Mouse (Mus musculus) midbrain, embryonic 16.5 days (tissue): ENCODE results near the gene Elp5. TPM values are rescaled to one million over a fixed set of nuclear protein-coding genes. Genes with fewer than 3 reads are reported as not detected.
A peak's percentile ranks its signal among the peaks of the same experiment; 100 is the strongest.

Experiments
- ATAC-seq: fragments of 200-750 bp; cut with Nextera tagmentation; 2 replicates; pipeline ENCODE4 v1.8.0; 2017; ENCODE audit warnings: moderate TSS enrichment
- H3K27ac ChIP-seq: fragments of 300-500 bp; sonication (generic); 2 replicates; pipeline ENCODE4 v1.5.1; 2014; ENCODE audit warnings: mild to moderate bottlenecking, low read length, mixed read lengths
- H3K27me3 ChIP-seq: fragments of 300-500 bp; sonication (generic); 2 replicates; pipeline ENCODE4 v1.6.1; 2014; ENCODE audit warnings: low read depth, low read length, mixed read lengths; ENCODE audit not compliant: control insufficient read depth, insufficient read depth
- H3K36me3 ChIP-seq: fragments of 300-500 bp; sonication (generic); 2 replicates; pipeline ENCODE4 v1.6.1; 2014; ENCODE audit warnings: mild to moderate bottlenecking, low read length, moderate library complexity, mixed read lengths; ENCODE audit not compliant: control insufficient read depth, insufficient read depth
- H3K4me1 ChIP-seq: fragments of 300-500 bp; sonication (generic); 2 replicates; pipeline ENCODE4 v1.6.1; 2014; ENCODE audit warnings: mild to moderate bottlenecking, low read length, mixed read lengths; ENCODE audit not compliant: control insufficient read depth, insufficient read depth
- H3K4me2 ChIP-seq: fragments of 300-500 bp; sonication (generic); 2 replicates; pipeline ENCODE4 v1.6.1; 2014; ENCODE audit warnings: mild to moderate bottlenecking, low read length, mixed read lengths
- H3K4me3 ChIP-seq: fragments of 300-500 bp; sonication (generic); 2 replicates; pipeline ENCODE4 v1.5.1; 2014; ENCODE audit warnings: low read depth, mild to moderate bottlenecking, low read length, moderate library complexity, mixed read lengths
- H3K9ac ChIP-seq: fragments of 300-500 bp; sonication (generic); 2 replicates; pipeline ENCODE4 v1.6.1; 2014; ENCODE audit warnings: low read depth, low read length, mixed read lengths
- H3K9me3 ChIP-seq: fragments of 300-500 bp; sonication (generic); replicated peaks from 2 replicates; pipeline ENCODE4 v1.6.1; 2014; ENCODE audit warnings: mild to moderate bottlenecking, low read length, mixed read lengths; ENCODE audit not compliant: control insufficient read depth, poor library complexity, severe bottlenecking
- WGBS: fragments of 180-500 bp; shearing (Covaris S2); extraction: QIAGEN DNeasy Blood & Tissue Kit; methylation state at CpG from one replicate; pipeline ENCODE4 v1.1.7; 2014; 5-methylcytosine and 5-hydroxymethylcytosine counted together
- polyA plus RNA-seq: library from polyadenylated mRNA; unstranded; fragments of >200 nt; fragmentation: Nextera tagmentation; extraction: Ambion mirVana; gene quantifications from 2 replicates; pipeline ENCODE4 v1.2.1, GENCODE M21; 2015

The Elp5 gene
- polyA plus RNA-seq, result 162 and 173 TPM in 2 replicates

DNA sequence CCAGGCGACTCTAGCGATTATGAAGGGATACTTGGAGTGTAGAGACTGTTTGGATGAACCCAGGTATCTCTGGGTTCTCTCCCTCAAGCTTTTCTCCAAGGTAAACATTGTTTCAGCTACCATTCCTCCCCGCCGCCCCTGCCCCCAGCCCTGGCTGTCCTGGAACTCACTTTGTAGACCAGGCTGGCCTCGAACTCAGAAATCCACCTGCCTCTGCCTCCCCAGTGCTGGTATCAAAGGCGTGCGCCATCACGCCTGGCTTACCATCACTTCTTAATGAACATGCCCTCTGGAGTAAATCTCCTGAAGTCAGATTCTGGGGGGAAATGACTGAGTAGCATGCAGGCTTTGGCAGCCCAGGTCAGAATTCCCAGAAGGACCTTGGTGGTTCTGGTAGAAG, at the start of gene Elp5:
Gene Elp5 (minus strand): TSS at position 293 of the 400 bp plus-strand sequence.
- H3K4me2 ChIP-seq, result peak within 1 kb of the TSS; percentile 66
- no peaks in the 10 kb centered on the region for H3K27me3 ChIP-seq
- ATAC-seq, result no peak
- H3K36me3 ChIP-seq, result peaks cover 19% of the 10 kb centered on the region
- H3K9me3 ChIP-seq, result no peaks in the 10 kb centered on the region
- peak within 1 kb of the TSS; percentile 98 for H3K27ac ChIP-seq
- 65% methylated on average over 8 of the region's 8 CpGs for WGBS
- peak within 1 kb of the TSS; percentile 98 for H3K4me3 ChIP-seq
- H3K4me1 ChIP-seq, result peaks cover 26% of the 10 kb centered on the region
- H3K9ac ChIP-seq, result peak within 1 kb of the TSS; percentile 99

DNA sequence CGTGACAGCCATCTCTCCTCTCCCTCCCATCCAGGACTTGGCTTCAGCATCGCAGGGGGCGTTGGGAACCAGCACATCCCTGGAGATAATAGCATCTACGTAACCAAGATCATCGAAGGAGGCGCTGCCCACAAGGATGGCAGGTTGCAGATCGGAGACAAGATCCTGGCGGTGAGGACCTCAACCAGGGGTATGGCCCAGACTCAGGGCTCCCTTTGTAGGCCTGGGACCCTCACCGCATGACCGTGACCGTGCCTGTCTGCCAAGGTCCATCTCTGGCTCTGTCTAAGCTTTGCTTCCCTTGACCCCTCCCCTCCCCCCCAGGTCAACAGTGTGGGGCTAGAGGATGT, 49.0 kb upstream of the Elp5 start:
- Histone ChIP-seq H3K4me2 (no peak overlapping the region), H3K27ac (no peak overlapping the region), H3K4me3 (no peak overlapping the region), H3K4me1 (peaks cover 36% of the 10 kb centered on the region), H3K9me3 (no peaks in the 10 kb centered on the region), H3K27me3 (no peaks in the 10 kb centered on the region), H3K9ac (no peak overlapping the region), H3K36me3 (peaks cover 17% of the 10 kb centered on the region)
- ATAC-seq, result no peak
- 97% methylated on average over 11 of the region's 11 CpGs for WGBS

DNA sequence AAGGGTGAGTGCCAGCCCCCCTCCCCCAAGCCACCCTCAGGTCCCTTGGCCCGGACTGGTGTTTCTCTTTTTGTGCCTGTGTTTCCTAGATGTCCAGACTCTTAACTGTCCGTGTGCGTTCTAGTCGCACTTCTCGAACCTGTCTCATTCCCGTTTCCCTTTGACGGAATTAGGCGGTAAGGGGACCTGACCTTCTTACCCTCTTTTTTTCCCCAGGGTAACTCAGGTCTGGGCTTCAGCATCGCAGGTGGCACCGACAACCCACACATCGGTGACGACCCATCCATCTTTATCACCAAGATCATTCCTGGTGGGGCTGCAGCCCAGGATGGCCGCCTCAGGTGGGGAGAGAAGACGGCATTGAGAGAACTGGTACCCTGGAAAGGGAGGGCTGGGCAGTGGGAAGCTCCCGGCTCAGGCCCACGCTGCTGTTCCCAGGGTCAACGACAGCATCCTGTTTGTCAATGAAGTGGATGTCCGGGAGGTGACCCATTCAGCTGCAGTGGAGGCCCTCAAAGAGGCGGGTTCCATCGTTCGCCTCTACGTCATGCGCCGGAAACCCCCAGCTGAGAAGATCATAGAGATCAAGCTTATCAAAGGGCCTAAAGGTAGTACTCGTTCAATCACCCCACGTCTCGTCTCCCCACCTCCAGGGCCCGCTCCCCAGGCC, 48.5 kb upstream of the Elp5 start:
- peak overlapping the region; percentile 68 for H3K4me2 ChIP-seq
- H3K27ac ChIP-seq, result peak overlapping the region; percentile 95
- no peaks in the 10 kb centered on the region for H3K9me3 ChIP-seq
- peak overlapping the region; percentile 59; the same call in 1 of the 2 replicates for H3K9ac ChIP-seq
- no peaks in the 10 kb centered on the region for H3K27me3 ChIP-seq
- peak overlapping the region; percentile 36; the same call in 1 of the 2 replicates for H3K4me3 ChIP-seq
- 85% methylated on average over 28 of the region's 28 CpGs for WGBS
- H3K4me1 ChIP-seq, result peaks cover 41% of the 10 kb centered on the region
- no peak for ATAC-seq
- peaks cover 17% of the 10 kb centered on the region for H3K36me3 ChIP-seq

DNA sequence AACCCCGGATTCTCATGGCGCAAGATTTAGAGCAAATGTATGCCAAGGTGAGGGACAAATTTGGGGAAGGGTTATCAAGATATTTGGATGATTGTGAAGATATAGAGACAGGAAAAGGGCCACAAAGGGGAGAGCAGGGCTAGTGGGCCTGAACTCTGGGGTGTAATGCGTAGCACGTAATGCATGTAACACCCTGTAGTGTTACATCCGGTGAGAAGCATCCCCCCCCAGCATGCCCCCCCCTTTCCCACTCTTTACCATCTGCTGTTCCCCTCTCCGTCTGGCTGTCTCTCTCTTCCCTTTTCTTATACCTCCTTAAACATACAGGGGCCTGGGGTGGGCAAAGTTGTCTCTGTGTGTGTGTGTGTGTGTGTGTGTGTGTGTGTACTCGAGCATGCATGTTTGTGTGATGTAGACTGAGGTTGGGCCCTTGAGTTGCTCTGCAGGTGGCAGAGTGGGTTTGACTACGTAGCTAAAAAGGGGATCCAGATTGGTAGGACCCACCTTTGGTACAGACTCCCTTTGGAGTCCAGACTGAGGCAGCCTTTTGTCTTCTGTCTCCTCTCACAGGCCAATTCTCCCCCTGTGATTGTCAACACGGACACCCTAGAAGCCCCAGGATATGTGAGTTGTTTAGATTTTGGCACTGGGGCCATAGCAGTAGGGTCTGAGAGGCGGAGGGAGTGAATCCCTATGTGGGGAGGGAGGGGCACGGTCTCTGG, 47.7 kb upstream of the Elp5 start:
- Histone ChIP-seq H3K27me3 (no peaks in the 10 kb centered on the region), H3K36me3 (peaks cover 17% of the 10 kb centered on the region), H3K4me3 (peak overlapping the region; percentile 36), H3K9ac (peak overlapping the region; percentile 59), H3K4me1 (peaks cover 49% of the 10 kb centered on the region), H3K27ac (peak overlapping the region; percentile 95), H3K4me2 (peak overlapping the region; percentile 68), H3K9me3 (no peaks in the 10 kb centered on the region)
- peak; percentile 47 for ATAC-seq
- 13% methylated on average over 11 of the region's 11 CpGs for WGBS

DNA sequence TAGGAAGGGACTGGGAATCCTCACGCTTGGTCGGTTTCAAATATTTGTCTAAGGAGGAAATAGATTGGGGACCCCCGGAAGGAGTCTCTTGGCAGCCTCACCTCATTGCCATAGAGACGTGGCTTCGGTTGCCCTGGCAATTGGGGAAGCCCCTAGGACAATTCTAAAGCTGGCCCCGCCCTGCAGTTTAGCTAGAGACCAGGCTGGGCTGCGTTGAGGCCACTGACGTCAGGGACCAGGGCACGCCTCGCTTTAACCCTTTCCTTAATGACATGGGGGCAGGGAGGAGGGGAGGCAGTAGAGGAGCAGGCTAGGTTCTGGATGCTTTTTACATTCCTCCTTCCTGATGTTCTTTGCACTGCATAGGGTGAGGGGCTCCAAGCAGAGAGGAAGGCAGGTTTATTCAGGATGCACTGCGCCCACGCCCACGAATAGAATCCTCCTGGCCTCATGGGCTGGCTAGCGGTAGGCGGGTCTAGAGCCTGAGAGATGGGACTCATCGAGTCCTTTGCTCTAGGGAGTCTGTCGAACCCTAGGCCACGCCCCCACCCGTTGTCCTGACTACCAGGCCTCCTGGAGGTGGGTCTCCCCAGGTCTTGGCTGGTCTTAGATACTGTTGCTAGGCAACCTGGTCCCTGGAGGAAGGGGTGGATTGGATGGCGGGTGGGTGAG, 46.9 kb upstream of the Elp5 start:
- Histone ChIP-seq H3K4me3 (peak overlapping the region; percentile 36), H3K4me2 (peak overlapping the region; percentile 68), H3K36me3 (peaks cover 17% of the 10 kb centered on the region), H3K9me3 (no peaks in the 10 kb centered on the region), H3K27ac (peak overlapping the region; percentile 95), H3K9ac (peak overlapping the region; percentile 59), H3K4me1 (peaks cover 56% of the 10 kb centered on the region), H3K27me3 (no peaks in the 10 kb centered on the region)
- 1% methylated on average over 20 of the region's 20 CpGs for WGBS
- ATAC-seq, result peak; percentile 94

DNA sequence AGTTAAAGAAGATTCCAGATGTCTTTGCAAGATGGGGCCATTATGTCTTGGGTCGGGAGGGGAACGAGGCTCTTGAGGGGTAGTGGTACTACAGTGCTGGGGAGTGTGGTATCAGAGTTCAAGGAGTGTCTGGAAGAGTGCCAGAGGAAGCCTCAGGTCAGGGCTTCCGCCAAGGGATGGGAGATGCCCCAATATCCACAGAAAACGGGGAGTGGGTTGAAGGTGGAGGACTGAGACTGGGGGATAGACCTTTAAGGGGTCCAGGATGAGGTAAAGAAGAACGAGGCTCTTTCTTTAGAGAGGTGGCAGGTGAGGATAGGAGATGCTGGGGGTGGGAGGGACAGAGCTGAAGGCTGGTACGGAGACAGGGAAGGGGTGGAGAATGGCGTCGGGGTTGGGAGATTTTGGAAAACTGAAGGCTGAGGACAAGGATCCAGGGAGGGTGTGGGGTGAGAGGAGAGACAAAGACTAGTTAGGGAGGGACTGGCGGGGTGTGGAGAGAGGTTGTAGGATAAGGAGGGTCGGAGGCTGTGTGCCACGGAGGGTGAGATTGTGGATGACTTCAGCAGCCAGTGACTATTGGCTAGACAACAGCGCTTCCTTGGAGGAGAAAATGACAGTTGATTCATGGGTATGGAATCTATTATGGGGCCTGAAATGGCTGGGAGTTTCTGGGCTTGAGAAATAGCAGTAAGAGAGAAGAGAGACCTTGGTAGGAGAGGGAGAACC, 46.2 kb upstream of the Elp5 start:
- H3K36me3 ChIP-seq, result peaks cover 17% of the 10 kb centered on the region
- 21% methylated on average over 12 of the region's 12 CpGs for WGBS
- H3K27me3 ChIP-seq, result no peaks in the 10 kb centered on the region
- peak overlapping the region; percentile 95 for H3K27ac ChIP-seq
- no peaks in the 10 kb centered on the region for H3K9me3 ChIP-seq
- H3K9ac ChIP-seq, result peak overlapping the region; percentile 59
- ATAC-seq, result peak; percentile 12; the same call in 1 of the 2 replicates
- H3K4me3 ChIP-seq, result peak overlapping the region; percentile 36
- peaks cover 63% of the 10 kb centered on the region for H3K4me1 ChIP-seq
- peak overlapping the region; percentile 68 for H3K4me2 ChIP-seq

DNA sequence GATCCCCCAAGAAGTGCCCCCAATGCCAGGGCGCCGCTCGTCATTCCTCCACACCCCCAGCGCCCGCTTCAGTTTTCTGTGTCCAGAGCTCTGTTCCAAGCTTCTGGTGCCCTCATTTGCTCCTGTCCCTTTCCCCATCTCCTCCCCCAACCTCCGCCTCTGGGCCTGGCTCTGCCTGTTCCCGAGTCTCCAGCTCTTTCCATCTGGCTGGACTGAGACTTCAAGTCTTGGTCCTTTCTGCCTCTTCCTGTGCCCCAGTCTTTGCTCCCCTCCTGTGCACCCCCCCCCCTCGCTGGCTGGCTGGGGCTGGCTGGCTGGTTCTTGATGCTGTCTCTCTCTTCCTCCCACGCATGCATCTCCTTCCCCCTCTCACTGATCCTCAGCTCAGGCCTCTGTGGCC, 45.1 kb upstream of the Elp5 start:
- peaks cover 75% of the 10 kb centered on the region for H3K4me1 ChIP-seq
- no peak for ATAC-seq
- 26% methylated on average over 9 of the region's 9 CpGs for WGBS
- no peaks in the 10 kb centered on the region for H3K27me3 ChIP-seq
- H3K4me2 ChIP-seq, result peak overlapping the region; percentile 68
- peak overlapping the region; percentile 95 for H3K27ac ChIP-seq
- H3K9me3 ChIP-seq, result no peaks in the 10 kb centered on the region
- H3K9ac ChIP-seq, result peak overlapping the region; percentile 59
- peak overlapping the region; percentile 18 for H3K4me3 ChIP-seq
- peaks cover 17% of the 10 kb centered on the region for H3K36me3 ChIP-seq

DNA sequence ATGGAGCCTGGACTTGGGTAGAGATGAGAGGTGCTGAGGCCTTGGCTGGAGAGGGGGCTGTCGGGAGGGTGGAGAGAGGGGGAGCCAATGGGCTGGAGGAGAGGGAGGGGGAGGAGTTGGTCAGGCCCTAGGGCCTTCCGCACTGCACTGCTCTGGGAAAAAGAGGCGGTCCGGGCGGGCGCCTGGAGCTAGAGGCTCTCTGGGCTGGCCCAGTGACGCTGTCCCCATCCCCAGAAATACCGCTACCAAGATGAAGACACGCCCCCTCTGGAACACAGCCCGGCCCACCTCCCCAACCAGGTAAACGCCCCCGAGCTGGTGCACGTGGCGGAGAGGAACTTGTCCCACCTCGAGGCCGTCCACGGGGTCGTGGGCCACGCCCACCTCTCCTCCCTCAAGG, 44.4 kb upstream of the Elp5 start:
- peaks cover 79% of the 10 kb centered on the region for H3K4me1 ChIP-seq
- H3K4me2 ChIP-seq, result peak overlapping the region; percentile 68
- 2% methylated on average over 19 of the region's 19 CpGs for WGBS
- no peaks in the 10 kb centered on the region for H3K27me3 ChIP-seq
- peak overlapping the region; percentile 18 for H3K4me3 ChIP-seq
- ATAC-seq, result no peak
- no peaks in the 10 kb centered on the region for H3K9me3 ChIP-seq
- peaks cover 10% of the 10 kb centered on the region for H3K36me3 ChIP-seq
- H3K9ac ChIP-seq, result peak overlapping the region; percentile 59
- H3K27ac ChIP-seq, result peak overlapping the region; percentile 95
